Mouse (Mus musculus): ENCODE measurements around the gene Atp6v0b. TPM values are rescaled to one million over a fixed set of nuclear protein-coding genes. Genes with fewer than 3 reads are reported as not detected.

Gene Atp6v0b
- polyA plus RNA-seq, 1 experiment, result 768 TPM

DNA sequence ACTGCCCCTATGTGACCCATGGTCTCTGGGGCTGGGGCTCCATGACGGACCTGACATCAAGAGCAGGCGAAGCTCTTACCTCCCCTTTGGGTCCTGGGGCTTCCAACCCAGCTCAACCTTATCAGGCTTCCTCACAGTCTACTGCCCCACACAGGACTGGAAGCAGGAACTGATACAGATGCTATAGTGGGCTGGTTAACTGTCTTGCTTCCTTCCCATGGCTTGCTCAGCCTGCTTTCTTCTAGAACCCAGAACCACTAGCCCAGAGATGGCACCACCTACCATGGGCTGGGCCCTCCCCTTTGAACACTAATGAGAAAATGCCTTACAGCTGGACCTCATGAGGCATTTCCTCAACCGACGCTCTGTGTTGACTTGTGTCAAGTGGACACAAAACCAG lies 30.3 kb upstream of the Atp6v0b start:
- Histone ChIP-seq H3K27ac (ENCODE audit: insufficient read depth, low read depth, low read length) (no peak overlapping the region), H3K4me3 (ENCODE audit: insufficient read depth, low read depth, low read length) (no peak overlapping the region), H3K4me1 (ENCODE audit: control insufficient read depth, insufficient read depth, low read length) (peaks cover 5% of the 10 kb centered on the region; the same call in 1 of the 2 replicates), H3K27me3 (replicated peaks; ENCODE audit: control insufficient read depth, insufficient read depth, low read length) (no peaks in the 10 kb centered on the region), H3K36me3 (ENCODE audit: control insufficient read depth, insufficient read depth, low read length) (no peaks in the 10 kb centered on the region)
- DNase-seq, result no peak
- WGBS, result 81% methylated on average over 4 of the region's 4 CpGs
- TF ChIP-seq POLR2A (IDR thresholded peaks at IDR 0.05; ENCODE audit: low read depth, low read length) (no peak), CTCF (conservative IDR thresholded peaks at IDR 0.05; ENCODE audit: insufficient read depth, insufficient read length, low read depth, low read length) (no peak)

DNA sequence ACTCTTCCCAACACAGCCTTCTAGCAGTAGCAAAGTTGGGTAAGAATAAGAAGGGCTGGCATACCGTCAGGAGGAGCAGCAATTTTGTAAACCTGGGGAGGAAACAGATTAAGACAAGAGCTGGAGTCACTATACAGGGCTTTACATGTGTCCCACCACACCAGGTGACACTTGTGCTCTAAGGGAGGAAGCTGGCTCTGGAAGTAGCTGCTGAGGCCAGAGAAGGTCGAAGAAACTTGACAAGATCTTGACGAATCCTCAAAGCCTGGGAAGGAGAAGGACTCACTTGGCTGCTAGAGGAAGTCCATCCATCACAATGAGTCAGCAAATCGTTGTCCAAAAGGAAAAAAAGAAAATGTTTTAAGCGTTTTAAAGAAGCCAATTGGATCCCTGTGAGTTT lies 29.3 kb upstream of the Atp6v0b start:
- DNase-seq, result no peak
- Histone ChIP-seq H3K27ac (ENCODE audit: insufficient read depth, low read depth, low read length) (no peak overlapping the region), H3K4me3 (ENCODE audit: insufficient read depth, low read depth, low read length) (no peak overlapping the region), H3K4me1 (ENCODE audit: control insufficient read depth, insufficient read depth, low read length) (peaks cover 5% of the 10 kb centered on the region; the same call in 1 of the 2 replicates), H3K27me3 (replicated peaks; ENCODE audit: control insufficient read depth, insufficient read depth, low read length) (no peaks in the 10 kb centered on the region), H3K36me3 (ENCODE audit: control insufficient read depth, insufficient read depth, low read length) (0 out of 2 replicates have a peak, but pooled peaks cover 2% of the 10 kb centered on the region)
- WGBS, result 49% methylated on average over 5 of the region's 5 CpGs
- no peak for TF ChIP-seq CTCF (conservative IDR thresholded peaks at IDR 0.05; ENCODE audit: insufficient read depth, insufficient read length, low read depth, low read length)

DNA sequence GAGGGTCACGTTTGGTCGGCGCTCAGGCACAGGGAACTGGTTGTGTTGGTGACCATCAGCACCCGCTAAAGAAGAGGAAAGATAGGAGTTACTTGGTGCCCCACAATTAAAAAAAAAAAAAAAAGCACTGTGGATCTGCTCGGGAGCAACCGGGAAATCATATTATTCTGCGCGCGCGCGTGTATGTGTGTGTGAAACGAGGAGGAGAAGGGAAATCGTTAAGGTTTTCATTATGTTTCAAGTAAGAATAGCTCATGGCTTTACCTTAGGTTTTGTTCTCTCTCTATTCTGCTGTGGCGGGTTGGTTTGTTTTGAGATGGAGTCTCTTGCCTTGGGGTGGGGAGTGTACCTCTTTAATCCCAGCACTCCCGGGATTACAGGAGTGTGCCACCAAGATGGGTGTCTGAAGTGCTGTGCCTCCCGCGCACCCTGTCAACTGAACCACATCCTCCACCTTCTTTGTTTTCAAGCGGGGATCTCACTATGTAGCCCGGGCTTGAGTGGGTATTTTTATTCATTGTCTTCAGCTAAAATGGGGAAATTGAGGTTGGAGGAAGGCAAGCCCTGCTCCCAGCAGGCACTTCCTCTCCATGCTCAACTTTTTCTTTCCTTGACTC lies 28.5 kb upstream of the Atp6v0b start:
- peaks cover 5% of the 10 kb centered on the region; the same call in 1 of the 2 replicates for H3K4me1 ChIP-seq (ENCODE audit: control insufficient read depth, insufficient read depth, low read length)
- TF ChIP-seq CTCF (conservative IDR thresholded peaks at IDR 0.05; ENCODE audit: insufficient read depth, insufficient read length, low read depth, low read length) (no peak), POLR2A (IDR thresholded peaks at IDR 0.05; ENCODE audit: low read depth, low read length) (no peak)
- 1% methylated on average over 19 of the region's 19 CpGs for WGBS
- H3K36me3 ChIP-seq (ENCODE audit: control insufficient read depth, insufficient read depth, low read length), result 0 out of 2 replicates have a peak, but pooled peaks cover 2% of the 10 kb centered on the region
- H3K27ac ChIP-seq (ENCODE audit: insufficient read depth, low read depth, low read length), result no peak overlapping the region
- H3K4me3 ChIP-seq (ENCODE audit: insufficient read depth, low read depth, low read length), result peak overlapping the region; percentile 62
- no peaks in the 10 kb centered on the region for H3K27me3 ChIP-seq (replicated peaks; ENCODE audit: control insufficient read depth, insufficient read depth, low read length)
- DNase-seq, result no peak

DNA sequence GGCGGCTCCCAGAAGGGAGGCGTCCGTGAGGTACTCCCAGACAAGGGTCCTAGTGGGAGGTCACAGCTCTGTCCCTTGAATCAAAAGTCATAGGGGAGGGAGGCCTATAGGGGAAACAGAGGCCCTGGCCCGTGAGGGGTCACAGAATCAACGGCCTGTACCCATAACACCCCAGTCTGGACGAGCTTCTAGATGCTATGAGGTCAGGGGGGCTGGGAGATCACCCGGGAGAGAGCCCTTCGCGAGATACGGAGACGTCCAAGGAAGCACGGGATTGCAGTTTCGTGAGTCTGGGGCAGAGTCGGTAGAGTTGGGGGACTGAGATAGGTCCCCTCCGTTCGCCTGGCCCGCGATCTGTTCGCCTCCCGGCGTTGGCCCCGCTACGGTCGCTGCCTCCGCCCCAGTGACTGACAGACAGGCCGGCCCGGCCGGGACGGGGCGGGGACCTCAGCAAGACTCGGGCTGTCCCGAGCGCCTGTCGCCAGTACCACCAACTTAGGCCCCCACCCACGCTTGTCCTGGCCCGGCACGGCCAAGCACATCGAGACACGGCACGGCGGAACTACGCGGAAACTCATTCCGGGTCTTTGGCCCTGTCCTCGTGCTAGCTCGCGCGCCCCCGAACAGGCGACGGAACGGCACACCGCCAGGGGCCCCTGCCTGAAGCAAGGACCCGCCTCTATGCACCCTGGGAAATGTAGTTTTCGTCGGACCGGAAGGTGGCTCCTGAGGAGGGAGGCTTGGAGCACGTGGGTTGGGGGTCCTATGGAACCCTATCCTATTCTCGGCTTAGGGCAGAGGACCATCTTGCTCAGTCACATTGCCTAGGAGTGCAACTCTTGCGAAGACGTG lies 27.7 kb upstream of the Atp6v0b start, which contains the start of gene Ipo13:
TSS of gene Ipo13 (minus strand) at position 409 of the 852 bp plus-strand sequence.
- Histone ChIP-seq H3K36me3 (ENCODE audit: control insufficient read depth, insufficient read depth, low read length) (0 out of 2 replicates have a peak, but pooled peaks cover 2% of the 10 kb centered on the region), H3K27ac (ENCODE audit: insufficient read depth, low read depth, low read length) (peak within 1 kb of the TSS; percentile 95), H3K4me1 (ENCODE audit: control insufficient read depth, insufficient read depth, low read length) (peaks cover 5% of the 10 kb centered on the region; the same call in 1 of the 2 replicates), H3K27me3 (replicated peaks; ENCODE audit: control insufficient read depth, insufficient read depth, low read length) (no peaks in the 10 kb centered on the region), H3K4me3 (ENCODE audit: insufficient read depth, low read depth, low read length) (peak within 1 kb of the TSS; percentile 62)
- peak; percentile 94 for DNase-seq
- peak; percentile 60 for TF ChIP-seq POLR2A (IDR thresholded peaks at IDR 0.05; ENCODE audit: low read depth, low read length)
- TF ChIP-seq CTCF (conservative IDR thresholded peaks at IDR 0.05; ENCODE audit: insufficient read depth, insufficient read length, low read depth, low read length), result no peak
- under 1% methylated on average over 61 of the region's 61 CpGs for WGBS

DNA sequence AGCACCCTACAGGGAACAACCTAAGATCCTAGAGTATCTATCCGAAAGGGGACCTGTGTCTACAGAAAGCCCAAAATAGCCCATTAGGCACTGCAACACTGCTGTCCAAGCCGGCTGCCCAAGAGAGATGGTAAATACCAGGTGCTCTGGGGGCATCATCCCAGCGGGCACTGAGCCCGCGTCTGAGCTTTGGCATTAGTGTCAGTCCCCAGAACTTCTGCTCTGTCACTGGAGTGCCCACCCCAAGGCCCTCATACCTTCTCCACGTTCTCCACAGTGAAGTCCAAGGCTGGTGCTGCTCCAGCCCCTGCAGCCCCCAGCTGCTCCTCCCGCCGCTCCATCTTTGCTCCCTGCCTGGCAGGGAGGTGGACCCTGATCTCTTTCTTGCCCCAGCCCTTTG lies 26.9 kb upstream of the Atp6v0b start:
- DNase-seq, result no peak
- peaks cover 5% of the 10 kb centered on the region; the same call in 1 of the 2 replicates for H3K4me1 ChIP-seq (ENCODE audit: control insufficient read depth, insufficient read depth, low read length)
- TF ChIP-seq POLR2A (IDR thresholded peaks at IDR 0.05; ENCODE audit: low read depth, low read length), result no peak
- TF ChIP-seq CTCF (conservative IDR thresholded peaks at IDR 0.05; ENCODE audit: insufficient read depth, insufficient read length, low read depth, low read length), result no peak
- H3K4me3 ChIP-seq (ENCODE audit: insufficient read depth, low read depth, low read length), result peak overlapping the region; percentile 62
- H3K36me3 ChIP-seq (ENCODE audit: control insufficient read depth, insufficient read depth, low read length), result 0 out of 2 replicates have a peak, but pooled peaks cover 2% of the 10 kb centered on the region
- no peaks in the 10 kb centered on the region for H3K27me3 ChIP-seq (replicated peaks; ENCODE audit: control insufficient read depth, insufficient read depth, low read length)
- WGBS, result 11% methylated on average over 8 of the region's 8 CpGs
- no peak overlapping the region for H3K27ac ChIP-seq (ENCODE audit: insufficient read depth, low read depth, low read length)

- peak; percentile 86 for DNase-seq
- H3K4me1 ChIP-seq (ENCODE audit: control insufficient read depth, insufficient read depth, low read length), result peaks cover 5% of the 10 kb centered on the region; the same call in 1 of the 2 replicates
- 31% methylated on average over 3 of the region's 3 CpGs for WGBS
- H3K36me3 ChIP-seq (ENCODE audit: control insufficient read depth, insufficient read depth, low read length), result 0 out of 2 replicates have a peak, but pooled peaks cover 2% of the 10 kb centered on the region
- TF ChIP-seq POLR2A (IDR thresholded peaks at IDR 0.05; ENCODE audit: low read depth, low read length), result no peak
- TF ChIP-seq CTCF (conservative IDR thresholded peaks at IDR 0.05; ENCODE audit: insufficient read depth, insufficient read length, low read depth, low read length), result no peak
- no peak overlapping the region for H3K4me3 ChIP-seq (ENCODE audit: insufficient read depth, low read depth, low read length)
- no peaks in the 10 kb centered on the region for H3K27me3 ChIP-seq (replicated peaks; ENCODE audit: control insufficient read depth, insufficient read depth, low read length)
- H3K27ac ChIP-seq (ENCODE audit: insufficient read depth, low read depth, low read length), result no peak overlapping the region
Observed at GRCm38 (mm10) chr4:117913421-117913820, 26.3 kb upstream of the Atp6v0b start.

Measured in kidney, adult 2 months (tissue).